Mouse (Mus musculus) G1E (cell line): ENCODE measurements around the gene C87436. TPM values are rescaled to one million over a fixed set of nuclear protein-coding genes. Genes with fewer than 3 reads are reported as not detected.
A peak's percentile ranks its signal among the peaks of the same experiment; 100 is the strongest.

Experiments used
- ATAC-seq: 2 replicates; pipeline ENCODE4 v1.8.0; 2016; ENCODE audit warnings: mild to moderate bottlenecking; ENCODE audit not compliant: insufficient number of reproducible peaks, poor library complexity, low FRiP score, severe bottlenecking; ENCODE audit errors: extremely low read depth
- DNase-seq: peaks from one replicate; pipeline ENCODE4 v3.0.0; 2012; ENCODE audit warnings: low spot score
- H3K27me3 ChIP-seq: 2 replicates; pipeline ENCODE4 v1.6.1; 2012; ENCODE audit warnings: mild to moderate bottlenecking, low read length, inconsistent platforms; ENCODE audit not compliant: insufficient read depth
- H3K36me3 ChIP-seq: replicated peaks from 2 replicates; pipeline ENCODE3; 2012; ENCODE audit warnings: mild to moderate bottlenecking, inconsistent platforms
- H3K4me1 ChIP-seq: 2 replicates; pipeline ENCODE4 v1.6.1; 2012; ENCODE audit warnings: low read depth, low read length, inconsistent platforms, mixed read lengths; ENCODE audit not compliant: insufficient read depth
- H3K4me3 ChIP-seq: 2 replicates; pipeline ENCODE4 v1.5.1; 2012; ENCODE audit warnings: low read depth, mild to moderate bottlenecking, inconsistent platforms, low read length, moderate library complexity, mixed read lengths
- H3K9me3 ChIP-seq: replicated peaks from 2 replicates; pipeline ENCODE4 v1.6.1; 2012; ENCODE audit warnings: inconsistent platforms
- CTCF ChIP-seq: IDR thresholded peaks from 2 replicates; pipeline ENCODE4 v1.5.1; 2012; ENCODE audit warnings: low read depth, low read length, inconsistent platforms, mixed read lengths
- GATA1 ChIP-seq: IDR thresholded peaks from 2 replicates; pipeline ENCODE4 v1.6.1; 2012; ENCODE audit warnings: borderline replicate concordance, low read length, inconsistent platforms, mixed read lengths
- GATA2 ChIP-seq: IDR thresholded peaks from 2 replicates; pipeline ENCODE4 v1.6.1; 2012; ENCODE audit warnings: low read depth, low read length, inconsistent platforms, borderline replicate concordance
- POLR2AphosphoS5 ChIP-seq: IDR thresholded peaks from 2 replicates; pipeline ENCODE4 v1.6.1; 2012; ENCODE audit warnings: low read depth, low read length, inconsistent platforms; ENCODE audit not compliant: insufficient replicate concordance
- TAL1 ChIP-seq: conservative IDR thresholded peaks from 2 replicates; pipeline ENCODE4 v1.6.1; 2012; ENCODE audit warnings: low read depth, low read length, inconsistent platforms, mixed read lengths
- polyA plus RNA-seq: library from polyadenylated mRNA; stranded (reverse); fragments of >175 nt; gene quantifications from 2 replicates; pipeline ENCODE4 v1.2.3, GENCODE M21; 2012
- total RNA-seq, 2 experiments: library from RNA; stranded (forward) in 1 of 2; stranded (reverse) in 1 of 2; fragments of 200-1000 nt in 1 of 2; fragments of >200 nt in 1 of 2; fragmentation: Nextera tagmentation in 1 of 2; gene quantifications; 2 replicates each; pipeline ENCODE4 v1.2.3; 2014 to 2017

The C87436 gene
- total and polyA plus RNA-seq, 3 experiments, result 7.0 to 33.0 (median 23.2) TPM

DNA sequence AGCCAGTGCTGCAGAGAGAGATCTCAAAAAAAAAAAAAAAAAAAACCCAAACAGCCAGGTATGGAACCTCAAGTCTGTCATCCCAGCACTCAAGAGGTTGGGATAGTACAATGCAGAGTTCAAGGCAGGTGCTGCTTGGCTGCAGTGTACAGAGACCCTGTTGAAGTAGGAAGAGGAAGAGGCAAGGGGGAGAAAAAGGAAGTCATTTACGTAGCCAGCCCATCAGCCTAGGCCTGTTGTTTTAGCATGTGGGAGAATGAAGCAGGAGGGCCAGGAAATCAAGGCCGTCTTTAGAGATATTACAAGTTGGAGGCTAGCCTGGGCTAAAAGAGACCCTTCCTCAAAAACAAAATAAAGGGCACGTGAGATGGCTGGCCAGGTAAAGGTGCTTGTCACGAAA, 65.3 kb downstream of the C87436 start:
- Histone ChIP-seq H3K9me3 (no peaks in the 10 kb centered on the region), H3K27me3 (no peaks in the 10 kb centered on the region), H3K4me1 (peaks cover 54% of the 10 kb centered on the region), H3K4me3 (no peak overlapping the region), H3K36me3 (no peaks in the 10 kb centered on the region)
- TF ChIP-seq GATA1, result no peak
- TF ChIP-seq TAL1, result no peak
- no peak for TF ChIP-seq POLR2AphosphoS5
- no peak for TF ChIP-seq GATA2
- TF ChIP-seq CTCF, result no peak
- DNase-seq (no peak), ATAC-seq (no peak)

DNA sequence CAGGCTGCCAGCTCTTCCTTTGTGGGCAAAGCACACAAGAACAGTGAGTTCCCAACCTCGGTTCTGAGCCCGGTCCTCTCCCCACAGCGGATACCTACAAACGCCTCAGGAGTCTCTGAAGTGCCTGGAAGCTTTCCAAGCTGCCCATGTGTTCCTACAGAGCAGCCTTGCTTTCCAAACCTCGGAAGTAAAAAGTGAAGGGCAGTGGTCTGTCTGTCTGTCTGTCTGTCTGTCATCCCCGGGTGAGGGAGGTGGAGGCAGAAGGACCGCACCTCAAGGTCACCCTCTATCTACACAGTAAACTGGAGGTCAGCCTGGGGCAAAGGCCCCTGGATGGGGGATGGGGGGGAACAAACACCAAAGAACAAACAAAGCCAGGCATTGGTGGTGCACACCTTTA, 67.5 kb downstream of the C87436 start:
- no peaks in the 10 kb centered on the region for H3K9me3 ChIP-seq
- ATAC-seq, result no peak

DNA sequence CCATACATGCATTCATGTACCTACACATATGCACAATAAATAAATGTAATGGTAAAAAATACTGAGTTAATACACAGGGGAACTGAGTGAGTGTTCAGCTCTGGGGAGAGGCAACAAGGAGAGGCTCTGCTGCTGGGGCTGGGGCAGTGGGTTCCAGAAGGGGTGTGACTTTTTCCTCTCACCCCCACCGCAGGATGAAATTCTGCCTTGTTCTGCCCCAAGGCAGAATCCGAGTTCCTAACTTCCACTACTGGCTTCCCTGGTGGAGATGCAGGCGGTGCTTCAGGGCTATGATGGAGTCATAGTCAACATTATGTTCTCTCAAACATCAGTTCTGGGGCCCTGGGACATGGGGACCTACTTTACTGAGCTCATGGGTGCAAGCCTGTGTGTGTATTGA, 68.1 kb downstream of the C87436 start:
- Histone ChIP-seq H3K36me3 (no peaks in the 10 kb centered on the region), H3K27me3 (no peaks in the 10 kb centered on the region), H3K4me1 (peaks cover 67% of the 10 kb centered on the region), H3K9me3 (no peaks in the 10 kb centered on the region), H3K4me3 (no peak overlapping the region)
- ATAC-seq (no peak), DNase-seq (no peak)
- TF ChIP-seq GATA1 (no peak), POLR2AphosphoS5 (no peak), GATA2 (no peak), CTCF (no peak), TAL1 (no peak)

More for the DNA sequence above, 67.5 kb downstream of the C87436 start:
- Histone ChIP-seq H3K4me3 (no peak overlapping the region), H3K27me3 (no peaks in the 10 kb centered on the region), H3K4me1 (peaks cover 60% of the 10 kb centered on the region), H3K36me3 (no peaks in the 10 kb centered on the region)
- no peak for DNase-seq
- TF ChIP-seq POLR2AphosphoS5 (no peak), GATA1 (no peak), GATA2 (no peak), CTCF (no peak), TAL1 (no peak)

DNA sequence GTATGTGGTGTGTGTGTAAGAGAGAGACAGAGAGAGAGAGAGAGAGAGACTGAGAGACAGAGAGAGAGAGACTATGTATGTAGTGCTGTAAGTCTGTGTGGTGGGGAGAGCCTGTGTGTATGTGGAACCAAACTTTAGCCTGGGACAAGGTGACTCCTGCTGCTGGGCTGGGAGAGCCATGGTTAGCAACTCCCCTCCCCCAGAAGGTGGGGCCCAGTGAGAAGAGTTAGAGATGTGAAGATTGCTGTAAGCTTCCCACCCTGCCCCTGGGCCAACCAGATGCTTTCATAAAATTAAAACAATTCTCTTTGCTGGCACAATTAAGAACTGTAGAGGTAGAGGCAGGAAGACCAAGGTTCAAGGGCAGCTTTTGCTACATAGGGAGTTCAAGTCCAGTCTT, 68.9 kb downstream of the C87436 start:
- no peak for ATAC-seq
- no peaks in the 10 kb centered on the region for H3K27me3 ChIP-seq
- no peaks in the 10 kb centered on the region for H3K9me3 ChIP-seq
- no peak overlapping the region for H3K4me3 ChIP-seq
- H3K4me1 ChIP-seq, result peaks cover 72% of the 10 kb centered on the region
- TF ChIP-seq GATA2, result no peak
- TF ChIP-seq POLR2AphosphoS5, result no peak
- no peak for TF ChIP-seq TAL1
- TF ChIP-seq CTCF, result no peak
- DNase-seq, result no peak
- H3K36me3 ChIP-seq, result no peaks in the 10 kb centered on the region

DNA sequence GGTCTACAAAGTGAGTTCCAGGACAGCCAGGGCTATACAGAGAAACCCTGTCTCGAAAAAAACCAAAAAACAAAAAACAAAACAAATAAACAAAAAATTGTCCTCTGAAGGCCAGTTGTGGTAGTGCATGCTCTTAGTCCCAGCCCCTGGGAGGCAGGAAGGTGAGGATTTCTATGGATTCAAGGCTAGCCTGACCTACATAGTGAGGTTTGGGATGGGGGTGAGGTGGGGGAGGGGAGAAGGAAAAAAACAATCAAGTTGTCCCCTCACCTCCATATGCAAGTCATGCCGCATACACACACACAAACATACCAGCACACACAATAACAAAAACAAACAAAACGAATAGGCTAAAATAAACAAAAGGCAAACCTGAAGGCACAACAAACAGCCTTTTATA, 70.6 kb downstream of the C87436 start:
- DNase-seq (no peak), ATAC-seq (no peak)
- Histone ChIP-seq H3K9me3 (no peaks in the 10 kb centered on the region), H3K4me3 (no peak overlapping the region), H3K4me1 (peaks cover 66% of the 10 kb centered on the region), H3K36me3 (no peaks in the 10 kb centered on the region), H3K27me3 (no peaks in the 10 kb centered on the region)
- TF ChIP-seq TAL1 (no peak), CTCF (no peak), GATA1 (no peak), POLR2AphosphoS5 (no peak), GATA2 (no peak)

DNA sequence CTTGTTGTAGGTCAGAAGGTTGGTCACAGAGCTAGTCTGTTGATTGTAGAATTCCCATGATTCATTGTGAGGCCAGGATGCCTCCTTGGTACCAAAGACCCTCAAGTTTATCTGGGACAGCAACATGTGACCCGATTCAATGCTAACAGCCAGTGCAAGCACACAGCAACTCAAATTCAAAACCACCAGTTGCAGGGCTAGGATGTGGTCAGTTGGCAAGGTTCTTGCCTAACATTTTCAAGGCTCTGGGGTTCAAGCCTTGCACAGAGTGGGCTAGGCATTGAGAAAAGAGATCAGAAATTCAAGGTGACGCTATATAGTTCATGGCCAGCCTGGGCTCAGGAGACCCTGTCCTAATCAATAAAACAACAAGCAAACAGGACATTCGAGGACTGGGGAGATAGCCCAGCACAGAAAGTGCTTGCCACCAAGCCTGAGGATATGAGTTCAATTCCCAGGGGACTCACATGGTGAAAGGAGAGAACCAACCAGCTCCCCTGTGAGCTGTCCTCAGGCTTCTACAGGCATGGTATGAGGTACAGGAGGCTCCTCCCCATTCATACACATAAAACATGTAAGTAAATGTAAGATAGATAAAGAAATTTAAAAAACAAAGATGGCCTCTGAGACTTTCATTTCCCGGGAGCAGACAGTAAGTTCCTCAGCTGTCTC, 71.2 kb downstream of the C87436 start:
- peaks cover 60% of the 10 kb centered on the region for H3K4me1 ChIP-seq
- H3K36me3 ChIP-seq, result no peaks in the 10 kb centered on the region
- no peak for TF ChIP-seq TAL1
- TF ChIP-seq GATA2, result no peak
- no peak for TF ChIP-seq CTCF
- TF ChIP-seq POLR2AphosphoS5, result no peak
- no peak for TF ChIP-seq GATA1
- no peaks in the 10 kb centered on the region for H3K27me3 ChIP-seq
- ATAC-seq, result 0 out of 2 replicates have a peak, but pooled peaks have one; percentile 29
- no peaks in the 10 kb centered on the region for H3K9me3 ChIP-seq
- DNase-seq, result no peak
- H3K4me3 ChIP-seq, result no peak overlapping the region

DNA sequence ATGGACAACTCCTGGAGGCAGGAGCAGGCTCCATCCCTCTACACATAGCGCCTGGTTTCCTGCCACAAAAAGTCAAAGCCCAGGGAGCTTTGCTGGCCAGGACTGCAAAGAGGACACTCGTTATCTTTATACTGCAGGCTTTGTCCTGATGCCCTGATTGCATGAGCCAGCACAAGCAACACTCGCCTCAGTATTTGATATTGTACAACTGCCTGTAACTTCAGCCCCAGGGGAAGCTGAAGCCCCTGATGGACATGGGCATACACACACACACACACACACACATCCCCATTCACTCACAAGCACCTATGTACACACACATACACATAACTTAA, 71.7 kb downstream of the C87436 start:
- peaks cover 57% of the 10 kb centered on the region for H3K4me1 ChIP-seq
- H3K27me3 ChIP-seq, result no peaks in the 10 kb centered on the region
- H3K9me3 ChIP-seq, result no peaks in the 10 kb centered on the region
- TF ChIP-seq GATA2, result no peak
- no peak for TF ChIP-seq POLR2AphosphoS5
- no peak for TF ChIP-seq CTCF
- TF ChIP-seq GATA1, result no peak
- TF ChIP-seq TAL1, result peak; percentile 79
- H3K4me3 ChIP-seq, result no peak overlapping the region
- DNase-seq (no peak), ATAC-seq (peak; percentile 76)
- no peaks in the 10 kb centered on the region for H3K36me3 ChIP-seq
